Comparison of ENCODE assay signal across 33 mouse cellular contexts in the genomic region with DNA sequence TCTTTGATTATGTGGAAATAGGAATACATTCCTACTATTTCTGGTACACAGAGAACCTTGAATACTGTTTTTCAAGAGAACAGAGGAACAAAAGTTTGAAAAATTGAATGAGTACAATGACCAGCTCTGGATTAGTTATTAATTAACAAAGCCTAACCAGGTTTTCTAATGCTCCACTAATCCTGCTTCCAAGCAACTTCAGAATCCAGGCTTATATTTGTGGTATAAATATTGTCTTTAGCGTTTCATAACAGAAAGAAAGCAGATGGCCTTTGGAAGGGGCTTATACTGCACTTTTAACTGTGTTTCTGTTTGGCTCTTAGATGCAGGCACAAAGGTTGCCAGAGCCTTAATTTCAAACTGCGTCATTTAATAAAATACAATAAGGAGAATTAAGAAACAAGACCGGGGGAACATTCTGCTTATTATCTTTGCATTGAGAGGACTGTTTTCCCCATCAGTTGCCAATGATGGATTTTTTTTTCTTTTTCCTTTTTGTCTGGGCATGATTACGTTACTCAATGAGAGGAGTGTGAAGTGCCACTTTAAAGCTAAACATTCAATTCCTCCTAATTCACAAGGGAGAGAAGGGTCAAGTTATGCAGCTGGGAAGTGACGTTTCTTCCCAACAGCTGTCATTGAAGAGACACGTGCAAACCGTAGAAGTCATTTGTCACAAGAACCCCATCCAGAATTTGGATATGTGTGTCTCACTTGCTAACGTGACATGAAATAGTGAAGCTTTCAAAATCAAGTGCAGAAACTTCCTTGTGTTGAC.
DNase-seq lines count a peak whose midpoint lies in the region; ATAC-seq and TF ChIP-seq lines count a peak whose summit lies in the region.
"Had no signal": no experiment of that assay in that cellular context is flagged by ENCODE, and none has a peak within 500 bp of the region (broad histone marks: within the 10 kb centered on the region; RNA-seq: fewer than 3 reads in every experiment).

No protein-coding gene starts in this region.

- H3K4me3 ChIP-seq in forebrain, embryonic 12.5 days (replicated peaks), result no peak overlapping the region
- H3K4me3 ChIP-seq in forebrain, embryonic 10.5 days, result no peak overlapping the region
- H3K4me3 ChIP-seq in kidney, postnatal 0 days (replicated peaks; ENCODE audit: low read depth, low read length), result no peak overlapping the region
- H3K4me3 ChIP-seq in kidney, embryonic 14.5 days (ENCODE audit: low read length), result no peak overlapping the region
- no peak overlapping the region for H3K4me3 ChIP-seq in lung, embryonic 14.5 days (ENCODE audit: low read depth, low read length)
- no peak overlapping the region for H3K4me3 ChIP-seq in stomach, embryonic 16.5 days (replicated peaks; ENCODE audit: low read length)
- H3K4me3 ChIP-seq: embryonic facial prominence, embryonic 15.5 days; hindbrain, embryonic 12.5 days; intestine, embryonic 15.5 days; kidney, embryonic 15.5 days; limb, embryonic 10.5 days; limb, embryonic 15.5 days; lung, embryonic 15.5 days; megakaryocyte, embryonic 14.5 days; midbrain, embryonic 12.5 days; myocyte; neural tube, embryonic 12.5 days had no signal

- ATAC-seq in forebrain, embryonic 12.5 days (ENCODE audit: low FRiP score), result peak; percentile 55; the same call in 1 of the 2 replicates
- no peak for ATAC-seq in kidney, postnatal 0 days (replicated peaks; ENCODE audit: low FRiP score, low read depth)
- no peak for ATAC-seq in kidney, embryonic 14.5 days (ENCODE audit: low FRiP score, low TSS enrichment)
- no peak for ATAC-seq in lung, embryonic 14.5 days (ENCODE audit: insufficient read depth)
- no peak for ATAC-seq in stomach, embryonic 16.5 days (ENCODE audit: insufficient read depth, low FRiP score)
- ATAC-seq: hindbrain, postnatal 0 days; intestine, embryonic 15.5 days; Patski had no signal

- no peaks in the 10 kb centered on the region for H3K4me1 ChIP-seq in forebrain, embryonic 12.5 days
- 0 out of 2 replicates have a peak, but pooled peaks cover 3% of the 10 kb centered on the region for H3K4me1 ChIP-seq in forebrain, embryonic 10.5 days
- no peaks in the 10 kb centered on the region for H3K4me1 ChIP-seq in kidney, postnatal 0 days (replicated peaks; ENCODE audit: insufficient read depth, low read length)
- no peaks in the 10 kb centered on the region for H3K4me1 ChIP-seq in kidney, embryonic 14.5 days (ENCODE audit: control insufficient read depth, insufficient read depth, low read length)
- H3K4me1 ChIP-seq in lung, embryonic 14.5 days (ENCODE audit: insufficient read depth), result no peaks in the 10 kb centered on the region
- H3K4me1 ChIP-seq in stomach, embryonic 16.5 days (ENCODE audit: control insufficient read depth, insufficient read depth, low read length), result peaks cover 6% of the 10 kb centered on the region; the same call in 1 of the 2 replicates
- H3K4me1 ChIP-seq: embryonic facial prominence, embryonic 15.5 days; hindbrain, embryonic 12.5 days; intestine, embryonic 15.5 days; kidney, embryonic 15.5 days; limb, embryonic 10.5 days; limb, embryonic 15.5 days; lung, embryonic 15.5 days; megakaryocyte, embryonic 14.5 days; midbrain, embryonic 12.5 days; neural tube, embryonic 12.5 days had no signal

- no peak overlapping the region for H3K27ac ChIP-seq in forebrain, embryonic 12.5 days
- H3K27ac ChIP-seq in forebrain, embryonic 10.5 days, result no peak overlapping the region
- no peak overlapping the region for H3K27ac ChIP-seq in kidney, postnatal 0 days
- no peak overlapping the region for H3K27ac ChIP-seq in kidney, embryonic 14.5 days (ENCODE audit: low read depth, low read length)
- H3K27ac ChIP-seq in lung, embryonic 14.5 days (ENCODE audit: low read depth), result no peak overlapping the region
- H3K27ac ChIP-seq in stomach, embryonic 16.5 days (ENCODE audit: low read length), result 0 out of 2 replicates have a peak overlapping the region, but pooled peaks have one; percentile 9
- H3K27ac ChIP-seq: embryonic facial prominence, embryonic 15.5 days; hindbrain, embryonic 12.5 days; hindbrain, postnatal 0 days; intestine, embryonic 15.5 days; kidney, embryonic 15.5 days; limb, embryonic 10.5 days; limb, embryonic 15.5 days; lung, embryonic 15.5 days; midbrain, embryonic 12.5 days; neural tube, embryonic 12.5 days had no signal

- no peaks in the 10 kb centered on the region for H3K27me3 ChIP-seq in forebrain, embryonic 12.5 days
- no peaks in the 10 kb centered on the region for H3K27me3 ChIP-seq in forebrain, embryonic 10.5 days (ENCODE audit: poor library complexity, severe bottlenecking)
- H3K27me3 ChIP-seq in kidney, postnatal 0 days (ENCODE audit: insufficient read depth, low read length), result no peaks in the 10 kb centered on the region
- H3K27me3 ChIP-seq in kidney, embryonic 14.5 days (ENCODE audit: control insufficient read depth, insufficient read depth, low read length), result no peaks in the 10 kb centered on the region
- H3K27me3 ChIP-seq in lung, embryonic 14.5 days (ENCODE audit: insufficient read depth, low read length), result no peaks in the 10 kb centered on the region
- H3K27me3 ChIP-seq in stomach, embryonic 16.5 days (ENCODE audit: control insufficient read depth, insufficient read depth, low read length), result no peaks in the 10 kb centered on the region
- H3K27me3 ChIP-seq: embryonic facial prominence, embryonic 15.5 days; hindbrain, embryonic 12.5 days; intestine, embryonic 15.5 days; kidney, embryonic 15.5 days; limb, embryonic 15.5 days; lung, embryonic 15.5 days; megakaryocyte, embryonic 14.5 days; midbrain, embryonic 12.5 days; neural tube, embryonic 12.5 days had no signal

- no peak for TF ChIP-seq CTCF in kidney, postnatal 0 days (IDR thresholded peaks at IDR 0.05; ENCODE audit: low read depth)
- no peak for TF ChIP-seq CTCF in lung, embryonic 14.5 days (IDR thresholded peaks at IDR 0.05; ENCODE audit: low read depth)

- DNase-seq in forebrain, embryonic 10.5 days (ENCODE audit: extremely low spot score, low spot score), result no peak
- DNase-seq in kidney, postnatal 0 days (ENCODE audit: low spot score), result peak; percentile 3
- DNase-seq in lung, embryonic 14.5 days, result peak; percentile 3
- no peak for DNase-seq in lung, postnatal 25 days (ENCODE audit: low spot score)
- DNase-seq: adrenal gland, postnatal 14 days; cerebellum, adult 18-20 months; cerebellum, postnatal 10 days; gastrocnemius, postnatal 36 days; heart, adult 18-20 months; heart, postnatal 36 days; layer of hippocampus, adult 9-11 months; lung, postnatal 4 days; right cerebral cortex, adult 18-20 months; spleen, adult 18-20 months; thymus, postnatal 4 days had no signal

- no peaks in the 10 kb centered on the region for H3K9me3 ChIP-seq in forebrain, embryonic 12.5 days
- H3K9me3 ChIP-seq in forebrain, embryonic 10.5 days, result no peaks in the 10 kb centered on the region
- H3K9me3 ChIP-seq in kidney, postnatal 0 days (replicated peaks; ENCODE audit: low read length), result no peaks in the 10 kb centered on the region
- no peaks in the 10 kb centered on the region for H3K9me3 ChIP-seq in kidney, embryonic 14.5 days (ENCODE audit: control insufficient read depth, low read length)
- no peaks in the 10 kb centered on the region for H3K9me3 ChIP-seq in lung, embryonic 14.5 days (ENCODE audit: low read depth, low read length)
- H3K9me3 ChIP-seq in stomach, embryonic 16.5 days (replicated peaks; ENCODE audit: control insufficient read depth, low read length), result no peaks in the 10 kb centered on the region
- H3K9me3 ChIP-seq: embryonic facial prominence, embryonic 15.5 days; G1E; hindbrain, embryonic 12.5 days; intestine, embryonic 15.5 days; kidney, embryonic 15.5 days; limb, embryonic 10.5 days; limb, embryonic 15.5 days; lung, embryonic 15.5 days; megakaryocyte, embryonic 14.5 days; midbrain, embryonic 12.5 days; neural tube, embryonic 12.5 days had no signal

- no peak overlapping the region for H3K9ac ChIP-seq in forebrain, embryonic 12.5 days
- H3K9ac ChIP-seq in kidney, postnatal 0 days (ENCODE audit: low read depth, low read length), result no peak overlapping the region
- H3K9ac ChIP-seq in kidney, embryonic 14.5 days (ENCODE audit: low read depth, low read length), result no peak overlapping the region
- H3K9ac ChIP-seq in lung, embryonic 14.5 days, result no peak overlapping the region
- H3K9ac ChIP-seq in stomach, embryonic 16.5 days (ENCODE audit: low read length), result no peak overlapping the region
- H3K9ac ChIP-seq: embryonic facial prominence, embryonic 15.5 days; hindbrain, embryonic 12.5 days; intestine, embryonic 15.5 days; kidney, embryonic 15.5 days; limb, embryonic 15.5 days; lung, embryonic 15.5 days; midbrain, embryonic 12.5 days; neural tube, embryonic 12.5 days had no signal

- no peaks in the 10 kb centered on the region for H3K36me3 ChIP-seq in forebrain, embryonic 12.5 days (replicated peaks)
- H3K36me3 ChIP-seq in forebrain, embryonic 10.5 days (replicated peaks), result no peaks in the 10 kb centered on the region
- H3K36me3 ChIP-seq in kidney, postnatal 0 days (ENCODE audit: insufficient read depth, low read length), result no peaks in the 10 kb centered on the region
- H3K36me3 ChIP-seq in kidney, embryonic 14.5 days (ENCODE audit: control insufficient read depth, insufficient read depth, low read length), result no peaks in the 10 kb centered on the region
- no peaks in the 10 kb centered on the region for H3K36me3 ChIP-seq in lung, embryonic 14.5 days (ENCODE audit: insufficient read depth)
- H3K36me3 ChIP-seq in stomach, embryonic 16.5 days (ENCODE audit: control insufficient read depth, insufficient read depth, low read length), result no peaks in the 10 kb centered on the region
- H3K36me3 ChIP-seq: embryonic facial prominence, embryonic 15.5 days; G1E; hindbrain, embryonic 12.5 days; intestine, embryonic 15.5 days; kidney, embryonic 15.5 days; limb, embryonic 10.5 days; limb, embryonic 15.5 days; lung, embryonic 15.5 days; midbrain, embryonic 12.5 days; neural tube, embryonic 12.5 days had no signal

- 39% methylated on average over 8 of the region's 8 CpGs for WGBS in forebrain, embryonic 12.5 days
- 73% methylated on average over 8 of the region's 8 CpGs for WGBS in forebrain, embryonic 10.5 days
- WGBS in kidney, postnatal 0 days, result 50% methylated on average over 8 of the region's 8 CpGs
- WGBS in kidney, embryonic 14.5 days, result 54% methylated on average over 8 of the region's 8 CpGs
- 18% methylated on average over 8 of the region's 8 CpGs for WGBS in lung, embryonic 14.5 days
- 17% methylated on average over 8 of the region's 8 CpGs for WGBS in stomach, embryonic 16.5 days

- H3K4me2 ChIP-seq in forebrain, embryonic 12.5 days, result no peak overlapping the region
- no peak overlapping the region for H3K4me2 ChIP-seq in kidney, postnatal 0 days (ENCODE audit: low read length)
- H3K4me2 ChIP-seq in kidney, embryonic 14.5 days (replicated peaks; ENCODE audit: low read depth, low read length), result no peak overlapping the region
- no peak overlapping the region for H3K4me2 ChIP-seq in lung, embryonic 14.5 days
- H3K4me2 ChIP-seq in stomach, embryonic 16.5 days (ENCODE audit: low read depth, low read length), result no peak overlapping the region; the same call in 1 of the 2 replicates
- H3K4me2 ChIP-seq: embryonic facial prominence, embryonic 15.5 days; heart, embryonic 11.5 days; hindbrain, embryonic 12.5 days; intestine, embryonic 15.5 days; kidney, embryonic 15.5 days; limb, embryonic 15.5 days; lung, embryonic 15.5 days; midbrain, embryonic 12.5 days; neural tube, embryonic 12.5 days had no signal

Comparison
In these comparisons a context has a peak if more than half of its experiments do, and no peak if none do; other contexts are left out.
1. DNase-seq: peak in kidney, postnatal 0 days (single experiment) and lung, embryonic 14.5 days (single experiment); none in forebrain, embryonic 10.5 days (single experiment) and lung, postnatal 25 days (single experiment).